Mouse (Mus musculus) neural tube, embryonic 15.5 days (tissue): ENCODE results near the gene Efhc1. TPM values are rescaled to one million over a fixed set of nuclear protein-coding genes. Genes with fewer than 3 reads are reported as not detected.

Source experiments
- polyA plus RNA-seq: library from polyadenylated mRNA; unstranded; fragments of >200 nt; fragmentation: Nextera tagmentation; extraction: Ambion mirVana; gene quantifications from 2 replicates; pipeline ENCODE4 v1.2.1, GENCODE M21; 2015

Efhc1 gene
- polyA plus RNA-seq, 1 experiment from 2014 or later: 1.3 TPM

Other genes starting within 250 kb of the Efhc1 start
- not detected in 2 replicates for gene Il17a, start 220.7 kb upstream of the Efhc1 start, polyA plus RNA-seq
- gene Il17f, start 161.0 kb upstream of the Efhc1 start, polyA plus RNA-seq: not detected in 2 replicates
- 14.2 and 47.0 TPM in 2 replicates for gene Mcm3, start 131.3 kb upstream of the Efhc1 start, polyA plus RNA-seq
- gene Paqr8, start 61.0 kb upstream of the Efhc1 start, polyA plus RNA-seq: 22.4 and 25.8 TPM in 2 replicates
- 2.2 and 3.1 TPM in 2 replicates for gene Tram2, start 127.6 kb downstream of the Efhc1 start, polyA plus RNA-seq